In the genomic region with DNA sequence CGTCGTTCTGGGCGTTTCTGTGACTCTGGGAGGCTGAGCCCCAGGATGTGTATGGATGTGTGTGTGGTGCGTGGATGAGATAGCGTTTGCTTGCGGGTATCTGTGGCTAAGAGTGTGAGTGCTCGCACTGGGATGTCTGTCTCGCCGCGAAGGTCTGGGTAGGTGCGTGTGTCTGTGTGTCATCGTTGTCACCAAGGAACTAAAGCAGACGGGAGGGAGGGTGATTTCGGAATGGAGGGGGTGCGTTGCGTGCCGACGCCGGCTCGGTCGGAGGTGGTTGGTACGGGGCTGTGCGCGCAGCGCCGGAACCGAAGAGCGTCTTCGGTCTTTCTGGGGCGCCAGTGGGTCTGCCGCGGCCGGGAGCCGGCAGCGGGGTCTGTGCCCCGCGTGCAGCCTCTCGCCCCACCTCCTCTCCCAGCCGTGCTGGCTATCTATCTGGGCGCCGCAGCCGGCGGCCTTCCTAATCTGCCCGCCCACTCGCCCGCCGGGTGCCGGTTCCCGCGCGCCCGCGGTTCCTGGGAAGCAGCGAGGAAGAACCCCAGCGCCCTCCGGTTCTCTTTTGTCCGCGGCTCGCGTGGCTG, we compare ENCODE assay signal across 8 mouse cellular contexts. TPM values are rescaled to one million over a fixed set of nuclear protein-coding genes. Genes with fewer than 3 reads are reported as not detected.
A peak's percentile ranks its signal among the peaks of the same experiment; 100 is the strongest.
DNase-seq lines count a peak whose midpoint lies in the region; ATAC-seq lines count a peak whose summit lies in the region.

No protein-coding gene starts in this region.

- WGBS in kidney, embryonic 15.5 days = under 1% methylated on average over 59 of the region's 60 CpGs
- WGBS in liver, embryonic 12.5 days (ENCODE audit: insufficient replicate concordance) = under 1% methylated on average over 60 of the region's 60 CpGs
- under 1% methylated on average over 60 of the region's 60 CpGs for WGBS in neural tube, embryonic 12.5 days

- DNase-seq in urinary bladder, postnatal 14 days (ENCODE audit: low spot score) = peak; percentile 41
- no peak for DNase-seq in urinary bladder, postnatal 10 days (ENCODE audit: low spot score)
- DNase-seq in c-Kit-positive CD71-positive TER-119-positive erythroid progenitor cells, embryonic 14.5 days (ENCODE audit: low spot score) = peak; percentile 76
- peak; percentile 5 to 9 for DNase-seq in thymus, postnatal 10 days (ENCODE audit: low spot score in 2 of 2)

- peak overlapping the region; percentile 83 for H3K4me3 ChIP-seq in kidney, embryonic 15.5 days (replicated peaks)
- peak overlapping the region; percentile 93 for H3K4me3 ChIP-seq in liver, embryonic 12.5 days
- peak overlapping the region; percentile 79 for H3K4me3 ChIP-seq in neural tube, embryonic 12.5 days

- peak; percentile 81 for ATAC-seq in frontal cortex, adult (ENCODE audit: low TSS enrichment)
- peak; percentile 57 for ATAC-seq in kidney, embryonic 15.5 days (replicated peaks; ENCODE audit: low FRiP score)
- ATAC-seq in liver, embryonic 12.5 days = peak; percentile 55
- ATAC-seq in neural tube, embryonic 12.5 days (ENCODE audit: low FRiP score, low read depth) = peak; percentile 53

- H3K36me3 ChIP-seq in kidney, embryonic 15.5 days = no peaks in the 10 kb centered on the region; the same call in 1 of the 2 replicates
- H3K36me3 ChIP-seq in liver, embryonic 12.5 days = peaks cover 39% of the 10 kb centered on the region
- H3K36me3 ChIP-seq in neural tube, embryonic 12.5 days = no peaks in the 10 kb centered on the region

- peak overlapping the region; percentile 97 for H3K4me2 ChIP-seq in kidney, embryonic 15.5 days
- peak overlapping the region; percentile 93 for H3K4me2 ChIP-seq in liver, embryonic 12.5 days
- H3K4me2 ChIP-seq in neural tube, embryonic 12.5 days (replicated peaks) = peak overlapping the region; percentile 97

- peak overlapping the region; percentile 88 for H3K9ac ChIP-seq in kidney, embryonic 15.5 days
- peak overlapping the region; percentile 97 for H3K9ac ChIP-seq in liver, embryonic 12.5 days
- H3K9ac ChIP-seq in neural tube, embryonic 12.5 days = peak overlapping the region; percentile 81

- no peaks in the 10 kb centered on the region for H3K9me3 ChIP-seq in kidney, embryonic 15.5 days (replicated peaks)
- H3K9me3 ChIP-seq in liver, embryonic 12.5 days (replicated peaks) = no peaks in the 10 kb centered on the region
- H3K9me3 ChIP-seq in neural tube, embryonic 12.5 days = no peaks in the 10 kb centered on the region

- peaks cover 29% of the 10 kb centered on the region for H3K4me1 ChIP-seq in kidney, embryonic 15.5 days
- H3K4me1 ChIP-seq in liver, embryonic 12.5 days = peaks cover 84% of the 10 kb centered on the region
- H3K4me1 ChIP-seq in neural tube, embryonic 12.5 days = peaks cover 6% of the 10 kb centered on the region

- 0 out of 2 replicates have a peak, but pooled peaks cover 4% of the 10 kb centered on the region for H3K27me3 ChIP-seq in kidney, embryonic 15.5 days
- no peaks in the 10 kb centered on the region for H3K27me3 ChIP-seq in liver, embryonic 12.5 days (replicated peaks)
- peaks cover 6% of the 10 kb centered on the region; the same call in 1 of the 2 replicates for H3K27me3 ChIP-seq in neural tube, embryonic 12.5 days (replicated peaks)

- peak overlapping the region; percentile 87 for H3K27ac ChIP-seq in kidney, embryonic 15.5 days
- peak overlapping the region; percentile 98 for H3K27ac ChIP-seq in liver, embryonic 12.5 days
- H3K27ac ChIP-seq in neural tube, embryonic 12.5 days = peak overlapping the region; percentile 46

RNA-seq across cellular contexts. Expression of gene Slc6a9, which starts 1.3 kb away (rescaled TPM):
- polyA plus RNA-seq in kidney, embryonic 15.5 days (2015; fragmentation: Nextera tagmentation; extraction: Ambion mirVana) = 9.4 and 15.2 TPM in 2 replicates
- 52.8 and 57.8 TPM in 2 replicates for polyA plus RNA-seq in liver, embryonic 12.5 days (2016; fragmentation: Nextera tagmentation; extraction: Ambion mirVana)
- 16.6 and 17.3 TPM in 2 replicates for polyA plus RNA-seq in neural tube, embryonic 12.5 days (2016; fragmentation: Nextera tagmentation; extraction: Ambion mirVana)

RNA-seq across cellular contexts. Expression of gene Ccdc24, which starts 36.7 kb away (rescaled TPM):
- 0.89 and 1.8 TPM in 2 replicates for polyA plus RNA-seq in kidney, embryonic 15.5 days (2015; fragmentation: Nextera tagmentation; extraction: Ambion mirVana)
- polyA plus RNA-seq in liver, embryonic 12.5 days (2016; fragmentation: Nextera tagmentation; extraction: Ambion mirVana) = 1.7 and 2.0 TPM in 2 replicates
- polyA plus RNA-seq in neural tube, embryonic 12.5 days (2016; fragmentation: Nextera tagmentation; extraction: Ambion mirVana) = 1.4 and 2.7 TPM in 2 replicates

RNA-seq across cellular contexts. Expression of gene B4galt2, which starts 47.7 kb away (rescaled TPM):
- polyA plus RNA-seq in kidney, embryonic 15.5 days (2015; fragmentation: Nextera tagmentation; extraction: Ambion mirVana) = 17.7 and 19.8 TPM in 2 replicates
- polyA plus RNA-seq in liver, embryonic 12.5 days (2016; fragmentation: Nextera tagmentation; extraction: Ambion mirVana) = 5.2 and 5.7 TPM in 2 replicates
- 44.5 and 46.9 TPM in 2 replicates for polyA plus RNA-seq in neural tube, embryonic 12.5 days (2016; fragmentation: Nextera tagmentation; extraction: Ambion mirVana)

RNA-seq across cellular contexts. Expression of gene Atp6v0b, which starts 51.5 kb away (rescaled TPM):
- polyA plus RNA-seq in kidney, embryonic 15.5 days (2015; fragmentation: Nextera tagmentation; extraction: Ambion mirVana) = 212 and 221 TPM in 2 replicates
- 180 and 198 TPM in 2 replicates for polyA plus RNA-seq in liver, embryonic 12.5 days (2016; fragmentation: Nextera tagmentation; extraction: Ambion mirVana)
- 308 and 323 TPM in 2 replicates for polyA plus RNA-seq in neural tube, embryonic 12.5 days (2016; fragmentation: Nextera tagmentation; extraction: Ambion mirVana)

RNA-seq across cellular contexts. Expression of gene Dph2, which starts 56.2 kb away (rescaled TPM):
- polyA plus RNA-seq in kidney, embryonic 15.5 days (2015; fragmentation: Nextera tagmentation; extraction: Ambion mirVana) = 21.2 and 22.2 TPM in 2 replicates
- polyA plus RNA-seq in liver, embryonic 12.5 days (2016; fragmentation: Nextera tagmentation; extraction: Ambion mirVana) = 15.5 and 15.8 TPM in 2 replicates
- 23.0 and 27.5 TPM in 2 replicates for polyA plus RNA-seq in neural tube, embryonic 12.5 days (2016; fragmentation: Nextera tagmentation; extraction: Ambion mirVana)

Comparison
In these comparisons a context has a peak if more than half of its experiments do, and no peak if none do; other contexts are left out.
1. H3K27ac ChIP-seq: peak in every context shown above with its lines; median percentile 98 in liver, embryonic 12.5 days; 87 in kidney, embryonic 15.5 days; 46 in neural tube, embryonic 12.5 days.